Mouse (Mus musculus) T-cell, adult 2 months (primary cell): Measurements from ENCODE around the gene Slc25a30.
"Not testable (repeated sequence)": the region's sequence is repeated elsewhere in the genome, so short reads cannot be mapped to it uniquely, and the experiment has no call there.

Experiments
- DNase-seq: peaks from one replicate; pipeline ENCODE4 v3.0.0; 2022; ENCODE audit warnings: low spot score

The Slc25a30 gene

DNA sequence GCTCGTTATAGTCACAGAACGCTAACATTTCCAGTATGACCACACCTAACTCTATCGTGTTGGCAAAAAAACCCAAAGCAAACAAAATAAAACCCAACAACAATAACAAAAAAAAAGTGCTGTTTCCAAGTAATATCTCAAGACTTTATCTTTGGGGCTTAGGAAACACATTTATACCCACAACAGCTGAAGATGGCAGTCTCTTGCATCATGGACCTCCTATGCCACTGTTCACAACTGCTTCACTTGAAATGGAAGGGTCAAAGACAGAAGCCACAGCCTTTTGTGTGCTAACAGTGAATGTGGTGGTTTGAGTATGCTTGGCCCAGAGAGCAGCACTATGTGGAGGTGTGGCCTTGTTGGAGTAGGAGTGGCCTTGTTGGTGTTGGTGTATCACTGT, 4.5 kb upstream of the Slc25a30 start:
- DNase-seq: no peak

DNA sequence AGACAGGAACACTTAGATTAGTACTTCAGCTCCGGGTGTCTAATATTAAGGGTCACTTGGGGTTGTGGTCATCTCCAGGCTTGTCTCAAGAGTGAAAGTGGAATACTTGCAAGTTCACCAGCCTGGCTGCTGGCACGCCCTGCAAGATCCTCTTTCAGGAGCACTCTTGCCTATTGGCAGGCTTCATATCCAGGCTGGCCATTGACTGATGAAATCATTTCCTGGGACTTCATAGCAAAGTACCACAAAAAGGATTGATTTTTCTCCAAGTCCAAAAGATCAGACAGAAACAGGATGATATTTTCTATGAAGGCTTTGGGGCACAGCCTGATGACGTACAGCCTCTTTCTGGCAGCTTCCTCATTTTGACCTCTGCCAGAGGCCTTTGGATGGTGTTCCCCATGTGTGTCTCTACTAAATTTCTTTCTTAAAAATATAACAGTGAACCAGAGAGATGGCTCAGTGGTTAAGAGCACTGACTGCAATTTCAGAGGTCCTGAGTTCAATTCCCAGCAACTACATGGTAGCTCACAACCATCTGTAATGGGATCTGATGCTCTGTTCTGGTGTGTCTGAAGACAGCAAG, 3.7 kb upstream of the Slc25a30 start:
- no peak for DNase-seq

DNA sequence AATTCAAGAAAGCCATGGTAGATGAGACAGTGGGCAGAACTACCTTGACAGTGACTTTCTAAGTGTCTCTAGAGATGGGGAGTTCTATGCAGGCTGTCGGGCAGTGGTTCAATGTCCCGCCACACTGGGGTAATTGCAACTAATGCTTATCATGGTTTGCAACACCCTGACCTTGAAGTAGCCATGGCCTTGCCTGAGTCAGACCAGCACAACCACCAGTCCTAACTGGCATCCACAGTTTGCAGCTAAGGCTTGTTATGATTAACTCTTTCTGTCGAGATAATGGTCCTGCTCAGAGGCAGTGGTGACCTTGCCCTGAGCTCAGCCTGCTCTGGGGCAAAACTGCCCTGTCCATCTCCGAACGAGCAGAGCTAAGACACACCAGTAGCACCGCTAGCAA, 2.5 kb upstream of the Slc25a30 start:
- DNase-seq: no peak

DNA sequence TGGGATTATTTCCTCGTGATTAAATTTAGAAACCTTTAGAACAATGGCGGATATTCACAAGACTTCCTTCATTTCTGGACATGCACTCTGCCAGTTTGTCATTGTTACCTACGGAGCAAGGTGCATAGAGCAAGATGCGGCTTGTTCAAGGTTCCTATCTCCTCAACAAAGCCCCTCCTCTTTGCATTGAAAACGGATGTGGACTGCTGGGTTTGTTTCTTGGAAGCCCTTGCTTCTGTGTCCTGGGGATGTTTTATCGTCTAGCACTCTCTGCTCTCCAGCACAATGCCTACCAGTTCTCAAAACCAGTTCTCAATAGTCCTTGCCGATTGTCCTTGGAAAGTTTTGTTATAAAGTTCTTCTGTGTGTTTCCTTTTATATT, 948 bp upstream of the Slc25a30 start:
- DNase-seq: peak; percentile 13

DNA sequence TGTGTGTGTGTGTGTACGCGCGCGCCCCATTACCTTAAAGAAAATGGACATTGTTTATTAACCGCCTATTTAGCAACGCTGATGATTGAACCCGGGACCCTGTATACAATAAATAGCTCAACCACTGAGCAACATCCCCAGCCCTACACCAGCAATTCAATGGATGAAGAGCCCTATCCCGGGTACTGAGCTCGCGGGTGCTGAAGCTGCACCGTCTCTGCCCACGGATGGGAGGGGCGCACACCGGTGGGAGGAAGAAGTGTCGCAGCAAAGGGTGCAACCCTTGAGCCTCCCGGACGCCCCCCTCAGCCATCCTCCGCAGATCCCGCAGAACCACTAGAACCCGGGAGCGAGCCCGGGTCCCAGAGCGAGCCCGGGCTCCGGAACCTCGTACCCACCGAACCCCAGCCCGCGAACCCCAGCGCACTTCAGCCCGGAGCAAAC, 391 bp downstream of the Slc25a30 start:
- peak; percentile 66 for DNase-seq

DNA sequence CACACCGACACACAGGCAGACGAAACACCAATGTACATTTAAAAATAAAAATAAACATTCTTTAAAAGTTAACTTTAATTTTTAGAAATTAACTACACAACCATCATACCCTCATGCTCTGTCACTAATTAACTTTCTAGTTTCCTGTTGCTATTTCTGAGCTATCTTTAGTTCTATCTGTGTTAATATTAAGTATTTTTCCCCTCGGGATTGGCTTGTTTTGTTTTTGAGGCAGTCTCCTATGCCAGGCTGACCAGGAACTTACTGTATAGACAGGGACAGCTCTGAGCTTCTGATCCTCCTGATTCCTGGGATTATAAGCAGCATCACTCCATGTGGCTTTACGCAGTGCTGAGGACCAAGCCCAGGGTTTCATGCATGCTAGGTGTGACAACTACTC, 6.9 kb downstream of the Slc25a30 start:
- DNase-seq: no peak

DNA sequence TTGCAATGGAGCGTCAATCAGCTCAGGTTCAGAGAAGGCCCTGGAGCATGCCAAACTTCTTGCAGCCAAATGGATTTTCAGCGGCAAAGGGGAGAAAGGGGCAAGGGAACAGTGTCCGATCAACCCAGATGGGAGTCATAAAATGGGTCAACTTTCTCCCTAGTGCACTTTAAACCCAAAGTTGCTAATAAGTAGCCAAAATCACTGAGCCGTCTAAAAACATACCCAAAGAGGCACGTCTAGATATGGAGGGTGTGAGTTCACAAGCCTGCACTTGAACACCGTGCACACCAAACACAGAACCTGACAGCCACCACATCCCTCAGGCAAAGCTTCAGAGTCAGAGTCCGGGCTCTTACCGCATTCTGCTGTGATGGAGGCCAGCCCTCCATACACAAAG, 10.2 kb downstream of the Slc25a30 start:
- DNase-seq: no peak

DNA sequence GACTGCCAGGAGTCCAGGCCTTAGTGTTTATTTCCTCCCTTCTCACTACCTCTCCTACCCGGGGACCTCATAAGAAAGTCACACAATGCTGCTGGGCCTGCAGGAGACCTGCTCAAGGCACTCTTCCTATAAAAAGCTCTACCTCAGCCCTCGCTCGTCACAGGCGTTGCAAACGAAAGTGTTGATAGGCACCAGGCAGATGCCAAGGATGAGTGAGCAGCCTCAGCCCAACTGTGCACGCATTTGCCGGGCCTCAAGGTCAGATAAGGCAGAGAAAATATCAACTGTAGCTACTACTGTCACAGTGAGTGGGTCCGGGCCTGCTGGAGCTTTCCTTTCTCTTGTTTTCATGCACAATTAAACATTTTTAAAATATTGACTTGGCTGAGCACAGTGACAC, 13.4 kb downstream of the Slc25a30 start:
- no peak for DNase-seq

DNA sequence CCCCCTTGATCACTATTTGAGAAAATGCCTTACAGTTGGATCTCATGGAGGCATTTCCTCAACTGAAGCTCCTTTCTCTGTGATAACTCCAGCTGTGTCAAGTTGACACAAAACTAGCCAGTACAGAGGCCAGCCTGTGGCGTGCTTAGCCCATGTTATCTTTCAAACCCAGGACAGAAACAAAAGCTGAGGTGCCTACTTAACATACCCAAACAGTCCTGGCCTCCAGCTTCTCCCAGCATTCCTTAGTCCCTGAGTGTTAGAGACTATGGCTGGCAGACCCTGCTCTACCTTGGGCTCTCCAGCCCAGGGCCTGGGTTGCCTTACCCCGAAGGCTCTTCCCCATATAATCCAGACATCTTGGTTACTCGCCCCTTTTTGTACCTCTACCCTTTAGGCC, 14.4 kb downstream of the Slc25a30 start:
- DNase-seq: not testable (repeated sequence)

DNA sequence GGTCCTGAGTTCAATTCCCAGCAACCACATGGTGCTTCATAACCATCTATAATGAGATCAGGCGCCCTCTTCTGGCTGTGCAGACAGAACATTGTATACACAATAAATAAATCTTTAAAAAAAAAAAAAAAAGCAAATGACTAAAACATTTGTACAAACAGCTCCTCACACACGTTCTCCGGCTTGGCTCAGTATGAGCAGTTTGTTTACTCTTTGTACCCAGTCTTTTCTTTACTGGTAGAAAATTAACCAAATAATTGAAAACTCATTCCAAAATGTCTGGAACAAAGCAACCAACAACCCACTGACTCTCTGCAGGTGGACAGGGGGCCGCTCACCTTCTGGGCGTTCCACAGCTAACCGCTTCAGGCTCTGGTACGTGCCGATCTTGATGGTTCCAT, 15.7 kb downstream of the Slc25a30 start:
- no peak for DNase-seq

DNA sequence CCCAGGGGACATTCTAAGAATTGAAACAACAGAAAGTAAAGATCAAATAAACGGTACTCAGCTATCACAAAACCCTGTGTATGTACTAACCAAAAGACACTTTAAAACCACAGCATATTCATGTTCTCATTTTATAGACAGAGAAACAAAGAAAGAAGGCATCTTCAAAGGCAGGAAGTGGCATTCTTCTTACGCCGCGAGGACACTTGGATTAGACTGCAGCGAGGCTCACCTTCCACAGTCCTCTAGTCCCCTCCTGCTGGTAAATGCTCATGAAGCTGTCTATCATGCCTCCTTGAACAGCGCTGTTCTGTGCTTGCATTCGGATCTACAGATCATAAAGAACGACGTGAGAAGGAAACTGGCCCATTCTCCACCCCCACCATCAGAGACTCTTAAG, 17.5 kb downstream of the Slc25a30 start:
- peak; percentile 83 for DNase-seq

DNA sequence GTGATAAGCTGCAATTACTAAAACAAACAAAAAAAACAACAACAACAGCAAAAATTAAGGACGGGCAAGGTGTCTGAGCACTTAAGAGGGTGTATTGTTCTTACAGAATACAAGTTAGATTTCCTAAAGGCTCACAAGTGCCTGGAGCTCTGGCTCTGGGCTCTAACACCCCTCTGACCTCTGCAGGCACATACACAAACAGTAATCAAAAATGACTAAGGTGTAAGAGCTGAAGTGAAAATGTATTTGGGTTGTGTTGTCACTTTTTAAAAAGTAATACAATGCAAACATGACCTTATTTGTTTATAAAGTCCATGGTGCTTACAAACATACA, 18.6 kb downstream of the Slc25a30 start:
- no peak for DNase-seq

DNA sequence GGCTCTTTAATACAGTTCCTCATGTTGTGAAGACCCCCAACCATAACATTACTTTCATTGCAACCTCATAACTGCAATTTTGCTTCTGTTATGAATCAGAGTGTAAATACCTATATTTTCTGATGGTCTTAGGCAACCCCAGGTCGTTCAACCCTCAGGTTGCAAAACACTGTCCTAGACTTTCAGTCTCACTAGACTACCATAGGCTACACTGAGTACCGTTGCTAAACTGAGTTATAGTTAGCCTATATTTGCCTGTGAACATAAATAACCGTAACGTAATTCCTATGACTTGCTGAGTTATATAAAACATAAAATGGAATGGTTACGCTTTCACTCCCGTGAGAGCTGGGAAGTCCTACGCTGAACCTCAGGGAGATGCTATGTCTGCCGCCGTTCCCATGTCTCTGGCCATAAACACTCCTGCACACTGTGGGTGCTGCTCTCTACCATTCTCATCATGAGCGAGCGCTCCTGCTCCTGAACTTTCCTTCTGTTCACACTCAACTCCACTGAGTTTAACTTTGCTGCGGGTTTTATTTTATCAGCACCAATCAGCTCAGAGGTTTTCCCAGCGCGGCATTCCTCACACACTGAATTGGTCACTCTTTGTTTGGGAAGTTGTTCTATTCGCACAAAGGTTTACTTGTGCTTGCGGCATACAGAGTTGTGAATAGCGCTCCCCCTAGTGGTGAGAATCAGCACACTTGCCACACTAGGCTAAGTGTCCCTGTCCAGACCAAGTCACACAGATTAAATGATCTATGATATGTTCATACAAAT, 19.2 kb downstream of the Slc25a30 start:
- DNase-seq: peak; percentile 61

DNA sequence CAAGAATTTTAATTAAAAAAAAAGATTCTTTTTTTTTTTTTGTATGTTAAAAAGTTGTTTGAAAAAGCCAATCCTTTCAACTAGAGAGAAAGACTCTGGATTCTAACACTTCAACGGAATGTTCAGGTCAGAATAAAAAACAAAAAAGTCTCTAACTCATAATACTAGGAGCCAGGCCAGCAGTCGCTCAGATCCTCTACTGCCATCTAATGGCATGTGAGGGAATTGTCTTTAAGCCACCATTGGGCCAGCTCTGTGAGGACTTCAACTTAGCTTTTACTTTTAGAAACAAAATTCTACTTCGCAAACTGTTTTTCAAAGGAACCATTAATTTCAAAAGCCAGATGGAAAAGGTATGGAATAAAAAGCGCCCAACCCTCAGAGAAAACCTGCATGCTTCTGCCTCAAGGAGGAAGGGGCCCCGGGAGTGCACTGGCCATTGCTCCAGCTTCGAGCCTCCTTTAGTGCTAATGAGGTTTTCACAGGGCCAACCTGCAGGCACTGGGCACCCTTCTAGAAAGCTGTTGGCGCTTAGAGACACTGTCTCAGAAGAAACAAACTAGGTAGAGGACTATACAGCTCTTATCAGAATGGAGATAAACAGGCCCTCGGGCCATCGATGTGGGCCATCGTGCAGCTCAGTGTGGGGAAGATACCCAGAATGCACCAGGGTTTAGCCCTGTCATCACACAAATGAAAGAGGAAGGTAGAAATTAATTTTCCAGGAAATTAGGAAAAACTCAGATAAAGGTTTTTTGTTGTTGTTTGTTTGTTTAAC, 25.6 kb downstream of the Slc25a30 start:
- peak; percentile 45 for DNase-seq

DNA sequence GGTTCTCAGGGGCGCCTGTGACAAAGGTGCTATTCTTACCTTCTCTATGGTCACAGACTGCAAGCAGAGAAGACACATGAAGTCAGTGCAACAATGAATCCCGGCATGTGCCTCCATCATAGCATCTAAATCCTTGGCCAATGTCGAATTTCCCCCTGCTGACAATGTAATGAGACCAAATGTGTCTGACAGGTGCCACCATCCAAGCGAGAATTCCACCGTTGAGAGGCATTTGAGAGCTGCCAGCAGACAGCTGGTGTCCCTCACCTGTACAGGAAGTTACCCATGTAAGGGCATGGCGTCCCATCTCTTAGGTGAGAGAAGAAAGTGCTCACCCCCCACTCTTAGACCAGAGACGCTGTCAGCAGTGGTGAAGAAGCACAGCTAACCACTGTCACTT, 28.4 kb downstream of the Slc25a30 start:
- no peak for DNase-seq

DNA sequence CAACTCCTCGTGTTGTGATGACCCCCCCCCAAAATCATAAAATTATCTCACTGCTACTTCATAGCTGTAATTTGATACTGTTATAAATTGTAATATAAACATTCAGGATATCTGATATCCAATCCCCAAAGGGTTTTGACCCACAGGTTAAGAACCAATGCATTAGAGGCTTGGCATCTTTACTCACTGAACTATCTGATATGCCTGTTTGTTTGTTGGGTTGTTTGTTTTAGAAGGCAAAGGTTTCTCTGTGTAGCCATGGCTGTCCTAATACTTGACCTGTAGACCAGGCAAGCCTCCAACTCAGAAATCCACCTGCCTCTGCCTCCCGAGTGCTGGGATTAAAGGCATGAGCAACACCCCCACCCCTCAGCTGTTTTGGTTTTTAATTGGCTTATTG, 29.0 kb downstream of the Slc25a30 start:
- DNase-seq: no peak

DNA sequence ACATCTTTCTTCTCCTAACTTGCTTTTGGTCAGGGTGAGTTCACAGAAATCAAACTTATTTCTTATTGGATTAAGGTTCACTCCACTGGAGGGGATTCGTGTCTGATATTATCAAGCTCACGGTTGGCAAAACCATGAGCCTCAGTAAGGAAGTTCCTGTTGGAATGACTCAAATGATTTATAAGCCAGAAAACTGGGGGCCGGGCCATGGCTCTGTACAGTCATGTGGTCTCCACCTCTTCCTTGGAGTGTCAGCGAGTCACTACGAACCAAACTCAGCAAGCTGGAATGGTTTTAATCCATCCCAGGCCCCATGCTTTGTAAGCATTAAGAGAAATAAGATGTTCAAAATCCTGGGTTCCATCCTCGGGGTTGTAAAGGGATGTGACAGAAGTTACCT, 29.9 kb downstream of the Slc25a30 start:
- no peak for DNase-seq

DNA sequence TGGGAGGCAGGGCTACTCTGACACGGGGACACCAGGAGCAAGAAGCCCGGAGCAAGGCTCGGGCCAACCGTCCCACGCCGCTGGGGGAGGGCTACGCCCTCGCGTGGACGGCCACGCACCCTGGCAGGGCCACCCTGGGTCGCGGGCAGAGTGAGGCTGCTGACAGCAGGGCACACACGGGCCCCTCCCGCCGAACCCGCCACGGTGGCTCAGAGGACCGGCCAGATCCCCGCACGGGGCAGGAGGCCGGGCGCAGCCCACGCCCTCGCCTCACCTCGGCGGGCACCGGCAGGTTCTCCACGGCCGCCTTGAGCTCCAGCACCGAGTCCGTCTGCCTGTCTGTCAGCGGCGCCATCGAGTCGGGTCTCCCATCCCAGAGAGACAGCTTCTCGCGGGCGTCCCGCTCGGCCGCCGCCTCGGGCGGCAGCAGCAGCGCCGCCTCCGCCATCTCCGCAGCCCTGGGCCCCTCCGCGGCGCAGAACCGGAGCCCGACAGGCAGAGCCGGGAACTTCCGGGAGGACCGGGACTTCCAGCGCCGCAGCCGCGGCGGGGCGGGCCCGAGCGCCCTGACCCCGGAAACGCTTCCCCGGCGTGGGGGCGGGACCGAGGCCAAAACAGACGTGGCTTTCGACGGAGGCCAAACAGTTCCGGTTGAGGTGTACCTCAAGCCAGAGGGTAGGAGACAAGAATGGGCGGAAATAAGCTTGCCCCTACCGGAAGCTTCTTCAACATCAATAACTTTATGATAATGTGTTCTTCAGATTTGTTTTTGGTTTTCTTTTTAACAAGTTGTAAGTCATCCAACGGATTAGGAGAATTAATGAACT, 32.6 kb downstream of the Slc25a30 start, which contains the start of gene Cog3:
Gene Cog3, minus strand, starts transcription at position 527 of the 827 bp plus-strand sequence.
- peak; percentile 96 for DNase-seq

DNA sequence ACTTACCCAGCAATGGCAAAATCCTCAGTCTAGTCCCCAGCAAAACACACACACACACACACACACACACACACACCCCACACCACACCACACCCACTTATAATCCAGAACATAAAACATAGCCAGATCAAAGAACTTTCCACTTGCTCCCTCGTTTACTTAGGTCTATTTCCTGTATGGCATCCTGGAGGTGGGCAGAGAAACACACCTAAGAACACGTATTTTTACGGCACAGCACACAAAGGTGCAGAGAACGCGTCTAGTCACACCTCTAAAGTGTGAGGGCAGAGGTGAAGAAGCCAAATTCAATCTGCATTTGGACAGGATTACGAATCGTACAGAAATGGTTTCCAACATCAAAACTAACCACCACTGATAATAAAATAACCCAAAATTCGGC, 33.6 kb downstream of the Slc25a30 start:
- DNase-seq: peak; percentile 34

DNA sequence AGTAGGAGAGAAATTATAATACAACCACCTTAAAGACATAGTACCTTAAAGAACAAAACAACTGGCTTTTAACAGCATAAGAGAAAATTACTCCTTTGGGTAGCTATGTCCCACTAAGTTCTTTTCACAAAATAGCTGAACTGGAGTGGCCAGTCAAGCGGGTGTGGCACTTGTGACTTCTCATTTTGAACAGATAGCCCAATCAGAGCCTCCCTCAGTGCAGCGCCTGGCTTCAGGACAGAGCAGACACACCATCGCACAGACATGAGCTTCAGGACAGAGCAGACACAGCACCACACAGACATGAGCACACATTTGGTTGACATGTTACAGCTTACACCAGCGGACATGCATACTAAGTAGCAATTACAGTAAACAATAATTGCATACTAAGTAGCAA, 35.8 kb downstream of the Slc25a30 start:
- no peak for DNase-seq

DNA sequence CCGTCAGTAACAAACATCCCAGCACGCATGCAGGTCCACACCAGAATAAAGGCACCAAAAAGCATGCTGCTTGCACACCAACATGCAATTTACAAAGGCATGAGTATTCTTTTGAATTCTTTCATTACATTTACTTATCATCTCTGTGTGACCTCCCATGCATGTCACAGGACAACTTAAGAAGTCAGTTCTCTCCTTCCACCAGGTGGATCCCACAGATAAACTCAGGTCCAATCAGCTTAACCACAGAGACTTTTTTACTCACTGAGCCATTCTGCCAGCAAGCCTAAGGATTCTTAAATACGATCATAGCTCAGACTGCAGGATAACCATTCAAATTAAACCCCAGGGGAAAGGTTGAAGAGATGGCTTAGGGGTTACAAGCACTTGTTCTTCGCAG, 37.7 kb downstream of the Slc25a30 start:
- no peak for DNase-seq

DNA sequence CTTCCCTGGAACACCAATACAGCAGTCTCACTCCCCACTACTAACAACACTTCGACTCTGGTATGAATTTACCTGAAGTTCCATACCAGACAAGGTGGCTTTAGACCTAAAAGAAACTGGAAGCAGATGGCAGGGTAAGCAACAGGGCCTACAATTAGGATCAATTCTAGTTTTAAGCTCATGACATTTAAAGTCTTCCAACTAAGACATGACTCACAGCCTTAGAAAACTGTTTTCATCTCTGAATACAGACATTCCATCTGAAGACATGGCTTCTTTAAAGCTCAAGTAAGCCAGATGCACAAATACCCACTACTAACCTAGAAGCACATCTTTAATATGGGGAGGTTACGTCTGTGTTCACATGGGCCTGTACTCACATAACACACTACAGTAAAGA, 38.9 kb downstream of the Slc25a30 start:
- DNase-seq: no peak
